In genomic region chr5:142372207-142372606, GRCm38 (mm10) we compare ENCODE assay signal across 11 mouse cellular contexts. TPM values are rescaled to one million over a fixed set of nuclear protein-coding genes. Genes with fewer than 3 reads are reported as not detected.
DNase-seq lines count a peak whose midpoint lies in the region; ATAC-seq lines count a peak whose summit lies in the region.
"Had no signal": no experiment of that assay in that cellular context is flagged by ENCODE, and none has a peak within 500 bp of the region (broad histone marks: within the 10 kb centered on the region; RNA-seq: fewer than 3 reads in every experiment).

No protein-coding gene starts in this region.

- no peak overlapping the region for H3K9ac ChIP-seq in kidney, embryonic 15.5 days
- no peak overlapping the region for H3K9ac ChIP-seq in forebrain, embryonic 16.5 days (replicated peaks; ENCODE audit: low read depth, low read length)
- H3K9ac ChIP-seq in midbrain, embryonic 13.5 days (replicated peaks): no peak overlapping the region

- H3K9me3 ChIP-seq in kidney, embryonic 15.5 days (replicated peaks): no peaks in the 10 kb centered on the region
- H3K9me3 ChIP-seq in embryonic facial prominence, embryonic 10.5 days: no peaks in the 10 kb centered on the region
- H3K9me3 ChIP-seq in forebrain, embryonic 16.5 days (ENCODE audit: control insufficient read depth, low read length): no peaks in the 10 kb centered on the region
- no peaks in the 10 kb centered on the region for H3K9me3 ChIP-seq in midbrain, embryonic 13.5 days

- DNase-seq in kidney, postnatal 14 days: no peak
- no peak for DNase-seq in embryonic facial prominence, embryonic 10.5 days (ENCODE audit: low spot score)
- no peak for DNase-seq in adrenal gland, adult (ENCODE audit: inconsistent age in 2 of 2, low spot score in 1 of 2)
- no peak for DNase-seq in layer of hippocampus, adult 11-12 months (ENCODE audit: low spot score)
- DNase-seq in kidney, postnatal 10 days: no peak
- DNase-seq: cerebellum, postnatal 14 days; gastrocnemius, postnatal 36 days had no signal

- H3K4me1 ChIP-seq in kidney, embryonic 15.5 days: peaks cover 20% of the 10 kb centered on the region
- H3K4me1 ChIP-seq in embryonic facial prominence, embryonic 10.5 days: peaks cover 47% of the 10 kb centered on the region
- peaks cover 19% of the 10 kb centered on the region for H3K4me1 ChIP-seq in forebrain, embryonic 16.5 days (replicated peaks; ENCODE audit: control insufficient read depth, insufficient read depth, low read length)
- peaks cover 38% of the 10 kb centered on the region for H3K4me1 ChIP-seq in midbrain, embryonic 13.5 days (replicated peaks)

- H3K27ac ChIP-seq in kidney, embryonic 15.5 days: peak overlapping the region; percentile 75; the same call in 1 of the 2 replicates
- H3K27ac ChIP-seq in embryonic facial prominence, embryonic 10.5 days (replicated peaks): peak overlapping the region; percentile 90
- H3K27ac ChIP-seq in forebrain, embryonic 16.5 days (ENCODE audit: low read length): peak overlapping the region; percentile 84
- peak overlapping the region; percentile 92 for H3K27ac ChIP-seq in midbrain, embryonic 13.5 days
- H3K27ac ChIP-seq: liver, embryonic 14.5 days had no signal

- 53% methylated on average over 6 of the region's 6 CpGs for WGBS in kidney, embryonic 15.5 days
- 30% methylated on average over 6 of the region's 6 CpGs for WGBS in embryonic facial prominence, embryonic 10.5 days
- WGBS in forebrain, embryonic 16.5 days: 11% methylated on average over 6 of the region's 6 CpGs
- 8% methylated on average over 6 of the region's 6 CpGs for WGBS in midbrain, embryonic 13.5 days

- H3K36me3 ChIP-seq in kidney, embryonic 15.5 days: no peaks in the 10 kb centered on the region
- H3K36me3 ChIP-seq in embryonic facial prominence, embryonic 10.5 days (replicated peaks): peaks cover 11% of the 10 kb centered on the region
- no peaks in the 10 kb centered on the region for H3K36me3 ChIP-seq in forebrain, embryonic 16.5 days (ENCODE audit: control insufficient read depth, insufficient read depth)
- H3K36me3 ChIP-seq in midbrain, embryonic 13.5 days: no peaks in the 10 kb centered on the region

- ATAC-seq in kidney, embryonic 15.5 days (replicated peaks; ENCODE audit: low FRiP score): no peak
- ATAC-seq in forebrain, embryonic 16.5 days: no peak
- ATAC-seq in midbrain, embryonic 13.5 days: no peak

- H3K4me3 ChIP-seq in kidney, embryonic 15.5 days (replicated peaks): no peak overlapping the region
- H3K4me3 ChIP-seq in embryonic facial prominence, embryonic 10.5 days: no peak overlapping the region
- H3K4me3 ChIP-seq in forebrain, embryonic 16.5 days (replicated peaks; ENCODE audit: low read length): no peak overlapping the region
- no peak overlapping the region for H3K4me3 ChIP-seq in midbrain, embryonic 13.5 days (replicated peaks)

- no peak overlapping the region for H3K4me2 ChIP-seq in kidney, embryonic 15.5 days
- no peak overlapping the region for H3K4me2 ChIP-seq in forebrain, embryonic 16.5 days (ENCODE audit: low read length)
- no peak overlapping the region for H3K4me2 ChIP-seq in midbrain, embryonic 13.5 days (replicated peaks)

- H3K27me3 ChIP-seq in kidney, embryonic 15.5 days: no peaks in the 10 kb centered on the region
- no peaks in the 10 kb centered on the region for H3K27me3 ChIP-seq in embryonic facial prominence, embryonic 10.5 days (replicated peaks; ENCODE audit: low read depth, poor library complexity, severe bottlenecking)
- H3K27me3 ChIP-seq in forebrain, embryonic 16.5 days (replicated peaks; ENCODE audit: control insufficient read depth, insufficient read depth, low read length): no peaks in the 10 kb centered on the region
- no peaks in the 10 kb centered on the region for H3K27me3 ChIP-seq in midbrain, embryonic 13.5 days

RNA-seq across cellular contexts. Expression of gene Foxk1, which starts 29.1 kb away (rescaled TPM):
- polyA plus RNA-seq in kidney, embryonic 15.5 days (2015; fragmentation: Nextera tagmentation; extraction: Ambion mirVana): 6.4 and 7.7 TPM in 2 replicates
- 4.8 and 5.1 TPM in 2 replicates for polyA plus RNA-seq in embryonic facial prominence, embryonic 10.5 days (2016; fragmentation: Nextera tagmentation; extraction: Ambion mirVana)
- 4.1 and 4.6 TPM in 2 replicates for polyA plus RNA-seq in forebrain, embryonic 16.5 days (2015; fragmentation: Nextera tagmentation; extraction: Ambion mirVana)
- 4.8 and 5.1 TPM in 2 replicates for polyA plus RNA-seq in midbrain, embryonic 13.5 days (2015; fragmentation: Nextera tagmentation; extraction: Ambion mirVana)
